Mouse (Mus musculus): ENCODE measurements around the gene Ugt2b37.

DNA sequence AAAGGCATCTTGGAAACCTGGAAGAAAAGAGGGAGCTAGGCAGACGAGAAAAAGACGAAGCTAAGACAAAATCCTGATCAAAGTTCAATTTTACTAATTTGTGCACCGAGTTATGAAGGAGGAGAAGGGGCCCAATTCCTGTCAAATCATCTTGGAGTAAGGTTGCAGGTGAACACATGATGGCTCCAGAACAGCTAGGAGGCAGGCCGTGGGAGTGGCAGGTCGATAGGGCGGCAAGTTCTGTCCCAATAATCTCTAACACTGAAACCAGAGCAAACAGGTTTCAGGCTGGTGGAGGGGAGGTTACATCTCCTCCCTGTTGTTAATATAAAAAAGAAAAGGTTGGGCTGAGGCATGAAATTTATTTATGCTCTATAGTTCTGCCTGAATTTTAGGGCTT lies 21.0 kb upstream of the Ugt2b37 start:
- TF ChIP-seq CTCF (IDR thresholded peaks at IDR 0.05; ENCODE audit: borderline replicate concordance, extremely low read depth, insufficient read depth, insufficient read length) (no peak), POLR2A (IDR thresholded peaks at IDR 0.05; ENCODE audit: borderline replicate concordance, extremely low read depth, insufficient read depth, insufficient read length, poor library complexity, severe bottlenecking) (no peak)

All from brain, embryonic 14.5 days (tissue).